Mouse (Mus musculus): ENCODE measurements around the gene Bap1.

DNA sequence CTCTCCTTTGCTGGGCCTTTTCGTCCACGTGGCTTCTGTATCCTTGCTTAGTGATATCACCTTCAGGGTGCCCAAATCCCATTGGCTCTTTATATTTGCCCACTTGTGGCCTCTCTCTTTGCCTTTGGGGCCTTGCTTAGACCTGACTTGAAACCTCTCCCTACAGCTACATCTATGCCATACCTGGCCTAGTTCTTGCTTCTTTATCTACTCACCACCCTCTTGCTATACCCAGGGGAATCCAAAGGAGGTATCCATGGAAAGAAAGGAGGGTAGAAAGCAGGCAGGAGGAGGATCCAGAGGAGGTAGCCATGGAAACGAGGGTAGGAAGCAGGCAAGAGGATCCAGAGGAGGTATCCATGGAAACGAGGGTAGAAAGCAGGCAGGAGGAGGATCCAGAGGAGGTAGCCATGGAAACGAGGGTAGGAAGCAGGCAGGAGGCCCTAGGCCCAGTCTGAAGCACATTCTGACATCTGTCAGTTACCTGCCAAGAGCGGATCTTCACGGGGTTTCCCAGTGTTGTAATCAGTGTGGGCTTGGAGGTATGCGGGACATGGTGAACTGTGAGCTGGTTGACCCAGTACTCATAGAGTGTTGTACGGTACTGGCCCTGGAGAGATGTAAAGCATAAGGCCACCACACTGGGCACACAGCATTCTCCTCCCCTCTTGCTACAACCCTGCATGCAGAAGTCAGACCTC is 17.2 kb downstream of the Bap1 start:
- TF ChIP-seq SRF (IDR thresholded peaks at IDR 0.05; ENCODE audit: control insufficient read depth, insufficient read length, low read depth) (no peak), USF1 (IDR thresholded peaks at IDR 0.05; ENCODE audit: low read depth) (no peak), MYOD1 (IDR thresholded peaks at IDR 0.05; ENCODE audit: control insufficient read depth in 1 of 3, insufficient read length in 2 of 3, low read depth in 2 of 3) (no peak)
